Mouse (Mus musculus) mouse trophoblast stem cell (cell line): Measurements from ENCODE around the gene Olfr1373.

ENCODE experiments used
- in situ Hi-C, 2 experiments: fragments of 300-500 bp; cut with MseI, MboI; formaldehyde crosslinking; loops; 2 replicates in 1 of 2; 3 replicates in 1 of 2; pipeline ENCODE4 v1.15.1; 2025

Gene Olfr1373

DNA sequence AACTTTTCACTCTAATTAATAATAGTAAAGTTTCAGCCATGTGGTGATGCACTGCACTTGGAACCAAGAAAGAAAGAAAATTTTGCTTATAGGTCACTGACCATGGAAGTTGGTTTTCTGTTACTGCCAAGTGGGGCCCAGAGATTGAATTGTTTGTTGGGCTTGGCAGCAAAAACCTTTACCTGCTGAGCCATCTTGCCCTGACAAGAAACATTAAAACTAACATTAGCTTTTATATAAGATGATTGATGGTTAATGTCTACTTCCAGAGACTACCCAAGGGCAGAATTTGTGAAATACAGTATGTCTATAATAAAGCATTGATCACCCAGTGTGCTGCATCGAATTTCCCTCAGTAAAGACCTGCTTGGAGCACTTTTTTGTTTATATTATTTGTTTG is 38.9 kb downstream of the Olfr1373 start:
- in situ Hi-C loops: no loop called here

- in situ Hi-C loops: no loop called here
Observed at GRCm38 (mm10) chr11:52106037-52106436, 39.3 kb downstream of the Olfr1373 start.

- in situ Hi-C loops: no loop called here
Observed at GRCm38 (mm10) chr11:52105503-52105902, 39.8 kb downstream of the Olfr1373 start.

DNA sequence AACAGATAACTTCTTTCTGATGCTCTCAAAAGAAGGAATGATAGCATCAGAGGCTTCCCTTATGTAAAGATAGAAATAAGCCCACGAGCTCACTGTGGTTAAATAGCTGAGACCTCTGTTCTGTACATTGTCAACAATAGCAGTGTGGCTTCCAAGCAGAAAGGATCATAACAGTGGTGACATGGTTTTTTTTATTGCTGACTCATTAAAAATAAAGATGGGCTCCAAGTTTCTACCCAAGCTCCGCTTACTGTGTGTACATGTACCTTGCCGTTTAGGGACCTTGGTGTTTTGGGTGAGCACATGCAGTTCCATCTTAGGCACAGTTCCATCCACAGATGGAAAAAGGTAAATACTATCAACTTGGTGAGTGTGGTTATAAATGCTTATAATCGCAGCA is 42.4 kb downstream of the Olfr1373 start:
- in situ Hi-C loops: no loop called here

GRCm38 (mm10) chr11:52099771-52100219 is 45.5 kb downstream of the Olfr1373 start:
- in situ Hi-C loops: no loop called here

GRCm38 (mm10) chr11:52099031-52099761 is 46.1 kb downstream of the Olfr1373 start:
- in situ Hi-C loops: no loop called here

DNA sequence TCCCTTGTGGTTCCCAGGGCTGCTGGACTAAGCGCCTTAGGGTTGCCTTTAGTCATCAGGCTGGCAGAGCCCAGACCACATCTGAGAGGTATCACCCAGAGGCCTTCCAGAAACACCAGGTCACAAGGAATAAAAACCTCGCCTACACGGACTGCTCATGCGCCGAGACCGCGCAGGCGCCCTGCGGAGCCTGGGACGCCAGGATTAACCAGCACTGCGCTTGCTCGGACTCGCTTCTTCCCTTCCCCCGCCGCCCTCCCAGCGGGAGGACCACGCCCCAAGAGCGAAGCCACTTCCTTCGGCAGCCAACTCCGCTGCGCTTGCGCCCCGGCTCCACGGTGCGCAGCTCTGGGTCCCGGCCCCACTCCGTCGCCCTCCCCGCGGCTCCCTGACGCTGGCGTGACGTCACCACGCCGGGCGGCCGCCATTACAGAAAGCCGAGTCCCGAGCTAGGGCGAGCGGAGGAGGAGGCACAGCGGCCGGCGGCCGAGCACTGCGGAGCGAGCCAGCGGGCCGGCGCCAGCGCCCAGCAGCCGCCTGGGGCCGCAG is 46.9 kb downstream of the Olfr1373 start, which contains the start of gene Ppp2ca:
Gene Ppp2ca, plus strand, starts transcription at position 284 of the 549 bp plus-strand sequence.
- in situ Hi-C loops: no loop called here

- in situ Hi-C loops: no loop called here
Observed at GRCm38 (mm10) chr11:52097596-52097995, 47.7 kb downstream of the Olfr1373 start.

GRCm38 (mm10) chr11:52097016-52097415 is 48.3 kb downstream of the Olfr1373 start:
- in situ Hi-C loops: no loop called here
